Mouse (Mus musculus): Measurements from ENCODE around the gene Bmp8b.
A peak's percentile ranks its signal among the peaks of the same experiment; 100 is the strongest.
"Not testable (repeated sequence)": the region's sequence is repeated elsewhere in the genome, so short reads cannot be mapped to it uniquely, and the experiment has no call there.

Bmp8b gene

DNA sequence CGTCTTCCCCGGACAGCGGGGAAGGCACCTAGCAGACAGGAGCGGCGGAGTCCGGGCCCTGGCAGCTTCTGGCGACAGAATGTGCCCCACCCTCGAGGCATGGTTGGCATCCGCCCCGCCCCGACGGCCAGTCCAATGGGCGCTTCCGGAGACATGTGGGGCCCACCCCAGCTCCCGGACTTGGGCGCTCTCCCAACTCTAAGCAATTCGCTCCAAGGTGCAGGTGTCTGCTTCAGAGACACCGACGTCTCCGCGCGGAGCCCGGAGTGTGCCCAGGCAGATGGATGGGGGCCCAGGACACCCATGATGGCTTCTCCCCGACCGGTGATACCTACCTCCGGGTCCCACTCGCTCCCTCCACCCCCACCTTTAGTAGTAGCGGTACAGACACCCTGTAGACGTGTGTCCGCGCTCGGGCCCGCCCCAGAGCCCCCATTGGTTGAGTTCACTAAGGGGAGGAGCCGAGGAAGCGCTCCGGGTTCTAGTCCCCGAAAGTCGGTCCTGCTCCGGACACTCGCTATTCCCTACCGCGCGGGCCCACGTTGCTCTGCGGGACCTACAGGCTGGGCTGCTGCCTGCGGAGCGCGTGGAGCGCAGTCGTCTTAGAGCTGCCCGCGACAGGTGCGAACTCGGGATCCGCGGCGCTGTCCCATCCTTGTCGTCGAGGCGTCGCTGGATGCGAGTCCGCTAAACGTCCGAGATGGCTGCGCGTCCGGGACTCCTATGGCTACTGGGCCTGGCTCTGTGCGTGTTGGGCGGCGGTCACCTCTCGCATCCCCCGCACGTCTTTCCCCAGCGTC lies at the start of gene Bmp8b:
Bmp8b (plus strand) TSS at position 515 of the 800 bp plus-strand sequence.
- DNase-seq (ENCODE audit: low read depth) = no peak

DNA sequence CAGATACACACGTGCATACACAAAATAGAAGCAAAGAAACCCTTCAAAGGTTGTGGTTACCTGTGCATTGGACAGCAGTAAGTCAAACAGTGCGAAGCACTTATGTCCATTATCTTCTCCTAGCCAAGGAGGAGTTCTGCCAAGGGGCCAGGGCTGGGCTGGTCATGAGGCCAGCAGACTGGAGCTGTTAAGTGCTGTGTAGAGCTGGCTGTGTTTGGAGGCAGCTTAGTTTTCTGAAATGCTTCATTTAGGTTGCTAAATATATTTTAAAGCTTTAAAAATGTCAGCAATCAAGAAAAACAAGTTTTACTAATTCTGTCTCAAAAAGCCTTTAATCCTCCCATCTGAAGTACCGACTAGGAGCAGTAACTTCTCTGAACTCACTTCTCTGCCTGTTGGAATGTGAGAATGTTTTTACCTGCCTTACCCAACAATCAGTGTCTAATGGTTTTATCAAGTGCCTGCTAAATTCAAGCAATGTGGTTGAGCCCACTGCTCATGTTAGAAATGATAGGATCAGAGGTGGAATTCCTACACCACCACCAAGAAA lies 48.3 kb upstream of the Bmp8b start:
- no peak for DNase-seq (ENCODE audit: low read depth)

DNA sequence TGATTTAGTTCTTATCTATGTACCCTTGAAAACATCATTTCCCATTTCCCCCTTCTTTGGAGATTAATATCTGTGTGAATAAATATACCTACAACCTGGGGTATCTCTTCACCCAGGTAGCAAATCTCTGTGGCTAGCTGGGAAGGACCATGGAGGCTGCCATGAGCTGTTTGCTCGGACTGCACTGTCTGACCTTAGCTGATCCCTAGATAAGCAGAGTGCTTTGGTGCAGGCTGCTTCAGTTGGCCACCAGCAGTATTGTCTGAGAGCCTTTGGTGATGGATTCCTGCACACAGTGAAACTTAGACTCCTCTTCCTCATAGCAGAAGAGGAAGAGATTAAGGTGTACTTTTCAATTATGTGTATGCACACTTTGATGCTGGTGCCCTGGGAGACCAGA lies 47.0 kb upstream of the Bmp8b start:
- no peak for DNase-seq (ENCODE audit: low read depth)

DNA sequence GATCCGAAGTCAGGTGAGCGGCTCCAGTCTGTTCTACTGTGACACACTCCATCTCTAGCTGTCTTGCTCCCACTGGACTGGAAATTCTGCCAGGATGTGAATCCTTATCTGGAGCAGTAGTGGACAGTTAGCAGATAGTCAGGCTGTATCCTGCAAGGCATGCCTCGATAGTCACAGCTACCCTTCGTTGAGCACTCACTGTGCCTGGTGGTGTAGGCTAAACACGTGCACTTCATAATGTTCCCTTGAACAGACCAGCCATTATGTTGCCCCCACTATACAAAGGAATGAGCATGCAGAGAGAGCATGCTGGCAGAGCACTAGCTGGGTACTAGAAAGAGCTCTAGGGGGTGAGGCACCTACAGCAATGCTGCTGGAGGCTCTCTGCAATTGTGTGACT lies 43.2 kb upstream of the Bmp8b start:
- DNase-seq (ENCODE audit: low read depth) = no peak

DNA sequence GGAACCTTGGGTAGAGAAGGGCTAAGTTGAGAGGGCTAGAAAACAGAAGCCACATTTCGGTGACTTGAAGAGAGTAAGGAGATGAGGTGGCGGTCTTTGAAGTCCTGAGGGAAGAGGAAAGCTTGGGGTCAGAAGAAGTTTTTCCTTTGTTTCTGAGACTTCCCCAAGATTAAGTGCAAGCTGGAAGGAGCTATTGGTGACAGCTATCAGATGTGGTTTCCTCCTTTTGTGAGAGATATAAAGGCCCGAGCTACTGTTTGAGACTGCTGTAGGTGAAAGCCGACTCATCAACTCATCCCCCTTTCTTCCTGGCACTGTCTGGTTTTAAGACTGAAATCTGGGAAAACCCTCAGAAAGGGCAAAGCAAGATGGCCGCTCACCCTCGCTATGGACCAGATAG lies 36.3 kb upstream of the Bmp8b start:
- no peak for DNase-seq (ENCODE audit: low read depth)

DNA sequence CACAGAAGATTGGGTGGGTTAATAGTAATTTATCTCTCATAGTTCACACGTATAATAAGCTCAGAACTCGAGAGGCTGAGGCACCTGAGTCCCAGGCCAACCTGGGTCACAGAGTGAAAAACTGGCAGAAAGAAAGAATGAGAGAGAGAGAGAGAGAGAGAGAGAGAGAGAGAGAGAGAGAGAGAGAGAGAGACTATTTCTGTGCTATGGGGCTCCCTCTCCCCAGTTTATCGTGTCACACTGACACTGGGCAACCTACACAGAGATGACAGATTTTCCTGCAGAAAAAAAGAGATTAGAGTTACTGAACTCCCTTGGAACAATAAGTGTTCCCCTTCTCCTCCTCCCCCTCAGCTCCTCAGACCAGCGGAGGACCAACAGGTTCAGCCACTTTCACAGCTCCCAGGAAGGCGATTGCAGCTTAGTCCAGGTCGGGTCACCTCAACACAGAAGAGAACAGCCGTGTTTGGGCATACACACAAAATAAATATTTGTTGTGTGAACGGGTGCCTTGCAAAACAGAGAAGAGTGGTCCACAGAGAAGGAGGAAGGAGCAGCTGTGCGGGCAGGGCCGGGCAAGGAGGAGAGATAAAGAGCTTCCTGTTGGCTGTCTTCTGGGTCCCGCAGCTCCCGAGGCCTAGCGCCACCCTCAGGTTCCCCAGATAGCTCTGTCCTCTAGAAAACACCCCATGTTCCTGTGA lies 33.5 kb upstream of the Bmp8b start:
- no peak for DNase-seq (ENCODE audit: low read depth)

DNA sequence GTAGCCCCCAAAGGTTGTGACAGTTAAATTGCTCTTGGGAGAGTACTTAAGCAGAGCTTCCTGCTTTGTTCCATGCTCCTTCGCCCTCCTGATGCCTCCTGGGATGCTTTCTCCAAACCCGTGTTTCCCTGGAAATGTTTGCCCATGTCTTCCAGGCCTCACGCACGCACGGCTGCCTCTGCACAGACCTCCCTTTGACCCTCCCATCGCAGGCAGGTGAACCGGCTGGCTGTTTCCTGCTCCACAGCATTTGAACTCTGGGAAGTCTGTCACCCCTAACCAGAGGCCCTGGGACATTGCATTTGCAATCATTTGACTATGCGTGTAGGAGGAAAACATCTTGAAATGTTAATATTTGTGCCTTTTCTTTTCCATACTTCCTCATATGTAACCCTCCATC lies 28.0 kb upstream of the Bmp8b start:
- DNase-seq (ENCODE audit: low read depth) = no peak

DNA sequence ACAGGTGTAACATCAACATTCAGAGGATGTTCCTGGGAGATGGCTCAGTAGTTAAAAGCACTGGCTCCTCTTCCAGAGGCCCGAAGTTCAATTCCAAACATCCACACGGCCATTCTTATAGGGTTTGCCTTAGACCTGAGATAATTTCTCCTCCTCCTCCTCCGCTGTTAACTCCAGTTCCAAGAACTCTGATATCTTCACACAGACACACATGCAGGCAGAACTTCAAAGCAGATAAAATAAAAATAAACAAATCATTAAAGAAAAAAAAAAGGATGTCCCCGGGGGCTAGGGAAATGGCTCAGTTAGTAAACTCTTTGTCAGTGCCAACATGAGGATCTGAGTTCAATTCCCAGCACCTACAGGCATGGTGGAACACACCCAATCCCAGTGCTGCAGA lies 26.7 kb upstream of the Bmp8b start:
- DNase-seq (ENCODE audit: low read depth) = no peak

DNA sequence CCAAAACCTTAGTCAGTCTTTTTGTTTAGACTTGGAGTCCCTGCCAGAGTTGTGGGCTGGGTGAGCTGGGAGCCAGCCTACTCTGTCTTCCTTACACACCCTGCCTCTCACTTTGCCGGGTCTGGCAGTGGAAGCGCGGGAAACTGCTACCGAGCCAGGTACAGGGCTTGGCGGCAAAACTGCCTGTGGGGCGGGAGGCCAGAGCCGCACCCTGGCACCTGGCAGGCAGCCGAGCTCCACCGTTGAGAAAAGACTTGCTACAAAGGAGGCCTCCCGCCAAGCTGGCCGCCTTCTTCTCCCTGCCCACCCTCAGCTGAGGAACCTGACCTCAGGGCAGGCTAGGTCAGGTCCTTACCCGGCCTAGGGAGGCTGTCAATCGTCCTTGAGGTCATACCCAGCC lies 24.2 kb upstream of the Bmp8b start:
- peak; percentile 6 for DNase-seq (ENCODE audit: low read depth)

DNA sequence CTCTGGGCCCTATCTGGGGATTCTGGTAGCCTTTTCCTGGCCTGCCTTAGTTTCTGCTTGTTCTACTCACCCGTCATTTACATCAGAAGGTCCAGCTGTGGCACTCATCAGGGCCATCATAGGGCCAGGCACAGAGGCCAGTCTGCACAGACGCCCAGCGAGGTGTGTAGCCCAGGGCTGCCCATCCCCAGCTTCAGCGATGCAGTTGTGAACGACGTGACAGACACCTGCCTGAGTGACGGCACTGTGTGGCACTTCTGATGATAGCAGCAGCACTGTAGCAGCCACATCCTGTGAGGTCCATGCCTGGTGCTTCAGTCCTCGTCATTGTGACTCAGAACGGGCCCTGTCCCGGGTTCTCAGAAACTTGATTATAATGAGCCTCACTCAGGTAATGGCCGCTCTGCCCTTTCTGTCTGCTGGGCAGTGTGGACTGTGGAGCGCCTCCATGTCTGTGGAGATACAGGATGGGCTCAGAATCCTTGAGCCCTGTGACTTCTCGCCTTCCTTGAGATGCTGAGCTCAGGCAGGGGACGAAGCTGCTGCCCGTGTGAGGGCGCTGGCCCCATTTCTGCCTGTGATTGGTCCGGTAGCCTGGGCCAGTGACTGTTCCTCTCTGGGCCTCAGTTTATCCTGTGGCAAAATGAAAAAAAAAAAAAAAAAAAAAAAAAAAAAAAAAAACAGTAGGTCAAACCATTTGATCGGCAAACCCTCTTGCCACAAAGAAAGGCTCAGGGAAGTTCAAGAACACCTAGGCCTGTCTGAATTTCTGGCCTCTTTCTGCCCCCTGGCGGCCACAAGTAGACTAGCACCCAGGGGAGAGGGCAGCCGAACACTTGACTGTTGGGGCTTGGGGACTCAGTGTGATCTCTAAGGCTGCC lies 22.4 kb upstream of the Bmp8b start:
- peak; percentile 23 for DNase-seq (ENCODE audit: low read depth)

DNA sequence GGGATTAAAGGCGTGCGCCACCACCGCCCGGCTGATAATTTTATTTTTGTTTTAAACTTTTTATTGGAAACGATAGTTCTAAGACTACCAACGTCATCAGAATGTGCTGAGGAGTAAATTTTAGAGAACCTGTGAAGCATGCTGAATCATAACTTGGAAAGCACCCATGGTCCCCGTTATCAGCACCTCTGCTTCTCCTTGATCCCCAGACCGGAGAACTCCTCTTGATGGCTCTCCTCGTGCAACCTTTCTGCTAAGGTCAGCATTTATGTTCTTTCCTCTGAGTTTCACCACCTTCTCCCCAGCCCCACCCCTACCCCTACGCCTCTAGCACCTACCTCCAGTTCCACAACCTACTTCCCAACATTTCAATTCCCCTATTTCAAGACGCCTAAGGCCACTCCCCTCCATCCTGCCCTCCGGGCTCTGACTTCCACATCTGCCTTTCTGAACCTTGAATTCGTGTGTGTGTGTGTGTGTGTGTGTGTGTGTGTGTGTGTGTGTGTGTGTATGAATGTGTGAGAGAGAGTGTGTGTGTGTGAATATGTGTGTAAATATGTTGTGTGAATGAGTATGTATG lies 21.6 kb upstream of the Bmp8b start:
- DNase-seq (ENCODE audit: low read depth) = no peak

DNA sequence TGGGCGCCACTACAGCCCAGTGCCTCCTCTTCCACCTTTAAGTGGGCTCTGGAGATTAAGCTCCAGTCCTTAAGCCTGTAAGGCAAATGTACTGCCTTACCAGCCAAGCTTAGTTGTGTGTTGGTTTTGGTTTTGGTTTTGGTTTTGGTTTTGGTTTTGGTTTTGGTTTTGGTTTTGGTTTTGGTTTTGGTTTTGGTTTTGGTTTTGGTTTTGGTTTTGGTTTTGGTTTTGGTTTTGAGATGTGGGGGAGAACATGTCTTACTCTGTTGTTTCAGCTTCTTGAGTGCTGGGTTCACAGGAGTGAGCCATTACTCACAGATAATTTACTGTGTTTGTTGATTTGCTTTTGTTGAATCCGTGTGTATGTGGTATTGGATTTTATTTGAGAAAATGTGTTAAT lies 19.7 kb upstream of the Bmp8b start:
- no peak for DNase-seq (ENCODE audit: low read depth)

DNA sequence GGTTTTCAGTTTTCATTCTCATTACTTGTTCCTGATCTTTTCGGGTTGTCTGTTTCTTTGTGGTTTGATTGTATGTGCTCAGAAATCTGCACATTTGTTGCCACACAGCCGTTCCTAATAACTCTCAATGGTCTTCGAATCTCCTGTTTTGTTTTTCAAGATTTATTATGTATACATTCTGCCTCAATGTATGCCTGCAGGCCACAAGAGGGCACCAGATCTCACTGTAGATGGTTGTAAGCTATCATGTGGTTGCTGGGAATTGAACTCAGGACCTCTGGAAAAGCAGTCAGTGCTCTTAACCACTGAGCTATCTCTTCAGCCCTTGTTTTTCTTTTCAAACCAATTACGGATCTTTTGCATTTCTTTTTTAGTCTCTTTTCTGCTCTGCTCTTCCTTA lies 18.6 kb upstream of the Bmp8b start:
- DNase-seq (ENCODE audit: low read depth) = no peak

DNA sequence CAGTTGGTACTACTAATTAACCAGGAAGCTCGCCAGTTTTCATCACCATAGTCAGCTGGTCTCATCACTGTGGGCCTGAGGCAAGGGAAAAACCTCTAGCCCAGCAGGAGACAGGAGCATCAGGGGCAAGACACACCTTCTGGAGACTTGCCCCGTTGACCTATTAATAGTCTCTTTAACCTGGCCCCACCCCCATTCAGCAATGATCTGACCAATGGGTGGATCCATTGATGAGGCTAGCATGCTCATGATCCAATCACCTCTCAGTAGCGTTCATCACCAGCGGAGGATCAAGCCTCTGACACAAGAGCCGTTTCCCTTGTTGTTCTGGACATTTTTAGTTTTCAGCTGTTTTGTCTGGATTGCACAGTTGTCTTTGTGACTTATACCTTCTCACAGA lies 12.3 kb upstream of the Bmp8b start:
- DNase-seq (ENCODE audit: low read depth) = no peak

DNA sequence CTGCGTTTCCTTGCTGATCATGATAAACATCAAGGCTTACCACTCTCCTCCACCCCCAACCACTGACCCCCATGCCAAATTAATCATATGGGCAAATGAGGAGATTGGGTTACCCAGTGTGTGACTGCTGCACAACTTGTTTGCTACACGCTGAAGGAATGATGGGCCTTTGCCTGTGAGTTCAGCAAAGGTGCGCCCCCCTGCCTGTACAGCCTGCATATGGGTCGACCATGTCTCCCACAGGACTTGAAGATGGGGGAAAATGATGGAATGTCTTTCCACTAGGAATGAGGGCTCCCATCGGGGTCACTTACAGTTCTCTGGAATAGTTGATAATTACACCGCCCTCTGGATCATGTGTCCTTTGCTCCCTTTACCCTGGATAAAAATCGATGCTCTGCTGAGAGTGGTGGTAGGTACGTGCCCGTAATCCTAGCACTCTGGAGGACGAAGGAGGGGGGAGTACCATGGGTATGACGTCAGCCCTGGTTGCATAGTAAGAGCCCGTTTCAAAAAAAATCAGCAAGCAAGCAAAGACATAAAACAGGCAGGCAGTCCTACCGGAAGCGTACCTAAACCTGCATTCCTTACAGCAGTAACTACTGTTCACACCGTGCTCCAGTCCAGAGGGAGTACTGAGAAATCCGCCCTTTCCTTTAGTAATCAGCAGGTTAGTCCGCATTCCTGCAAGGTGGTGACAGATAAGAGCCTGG lies 11.7 kb upstream of the Bmp8b start:
- DNase-seq (ENCODE audit: low read depth) = no peak

DNA sequence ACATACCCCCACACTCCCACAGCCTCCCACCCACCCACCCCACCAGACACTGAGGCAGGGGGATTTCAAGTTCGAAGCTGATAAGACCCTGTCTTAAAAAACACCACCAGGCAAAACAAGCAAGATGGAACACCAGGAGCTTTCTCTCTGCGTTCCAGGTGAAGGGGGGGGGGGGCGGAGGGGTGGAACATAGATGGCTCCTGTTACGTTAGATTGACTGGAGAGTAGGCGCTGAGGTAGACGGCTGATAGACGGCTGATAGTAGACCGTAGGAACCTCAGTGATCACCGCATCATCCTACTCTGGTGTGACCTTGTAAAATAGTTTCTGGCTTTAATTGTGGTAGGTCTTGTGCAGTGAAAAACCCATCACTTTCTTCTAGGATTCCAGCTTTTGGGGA lies 11.1 kb upstream of the Bmp8b start:
- DNase-seq (ENCODE audit: low read depth) = no peak

DNA sequence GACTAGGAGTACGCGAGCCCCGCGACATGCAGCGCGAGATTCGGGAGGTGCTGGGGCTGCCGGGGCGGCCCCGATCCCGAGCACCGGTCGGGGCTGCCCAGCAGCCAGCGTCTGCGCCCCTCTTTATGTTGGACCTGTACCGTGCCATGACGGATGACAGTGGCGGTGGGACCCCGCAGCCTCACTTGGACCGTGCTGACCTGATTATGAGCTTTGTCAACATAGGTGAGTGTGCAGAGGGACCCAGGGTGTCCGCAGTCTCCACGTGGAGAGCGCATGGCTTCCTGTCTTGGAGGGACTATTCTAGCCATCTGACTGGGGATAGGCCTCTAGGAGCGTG lies 456 bp downstream of the Bmp8b start:
- no peak for DNase-seq (ENCODE audit: low read depth)

DNA sequence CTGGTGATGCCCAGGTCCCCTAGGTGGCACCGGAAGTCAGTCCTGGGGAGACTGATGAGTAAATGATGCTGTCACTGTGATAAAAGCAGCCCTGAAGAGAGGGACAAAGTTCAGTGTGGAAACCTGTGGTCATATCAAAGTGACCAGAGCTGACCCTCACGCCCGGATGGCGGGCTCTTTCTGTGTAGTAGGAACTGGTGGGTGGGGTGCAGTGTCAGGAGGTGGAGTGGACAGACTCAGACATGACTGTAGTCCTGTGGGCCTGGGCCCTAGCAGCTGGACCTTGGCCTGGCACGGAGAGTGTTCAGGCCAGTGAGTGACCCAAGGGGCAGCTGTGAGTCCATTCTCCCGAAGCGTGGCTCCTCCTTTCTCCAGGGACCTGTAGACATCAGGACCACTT lies 964 bp downstream of the Bmp8b start:
- not testable (repeated sequence) for DNase-seq (ENCODE audit: low read depth)

DNA sequence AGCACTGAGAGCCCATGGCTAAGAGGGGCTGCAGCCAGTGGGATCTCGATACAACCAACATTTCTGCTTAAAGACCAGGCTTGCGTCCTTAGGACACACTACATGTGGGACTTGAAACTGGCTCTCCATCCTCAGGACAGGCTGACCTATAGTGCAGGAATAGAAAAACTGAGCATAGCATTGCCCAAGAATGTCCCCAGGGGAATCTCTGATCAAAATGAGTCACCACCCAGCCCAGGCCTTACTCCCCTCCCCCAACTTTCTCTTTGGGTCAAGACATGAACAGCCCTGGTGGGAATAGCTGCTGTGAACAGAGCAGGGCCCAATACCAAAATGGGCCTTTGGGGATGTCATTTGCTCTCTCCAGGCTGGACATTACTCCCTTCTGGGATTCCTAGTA lies 1.9 kb downstream of the Bmp8b start:
- no peak for DNase-seq (ENCODE audit: low read depth)

DNA sequence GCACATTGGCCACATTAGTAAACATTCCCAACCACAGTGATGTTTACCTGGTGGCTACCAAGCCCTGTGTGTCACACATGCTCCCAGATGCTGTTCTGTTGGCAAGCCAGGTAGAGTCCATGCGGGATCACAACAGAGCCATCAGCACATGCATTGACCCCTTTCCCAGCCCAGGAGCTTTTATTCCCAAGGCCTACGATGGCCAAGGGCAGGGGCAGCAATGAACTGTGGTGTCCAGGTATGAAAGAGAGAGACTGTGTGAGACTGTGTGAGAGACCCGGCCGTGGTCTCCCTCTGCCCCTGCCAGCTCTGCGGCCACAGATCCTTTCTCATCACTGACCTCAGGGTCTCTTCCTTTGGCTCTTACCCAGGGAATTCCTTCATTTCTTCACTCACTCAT lies 3.1 kb downstream of the Bmp8b start:
- DNase-seq (ENCODE audit: low read depth) = no peak

DNA sequence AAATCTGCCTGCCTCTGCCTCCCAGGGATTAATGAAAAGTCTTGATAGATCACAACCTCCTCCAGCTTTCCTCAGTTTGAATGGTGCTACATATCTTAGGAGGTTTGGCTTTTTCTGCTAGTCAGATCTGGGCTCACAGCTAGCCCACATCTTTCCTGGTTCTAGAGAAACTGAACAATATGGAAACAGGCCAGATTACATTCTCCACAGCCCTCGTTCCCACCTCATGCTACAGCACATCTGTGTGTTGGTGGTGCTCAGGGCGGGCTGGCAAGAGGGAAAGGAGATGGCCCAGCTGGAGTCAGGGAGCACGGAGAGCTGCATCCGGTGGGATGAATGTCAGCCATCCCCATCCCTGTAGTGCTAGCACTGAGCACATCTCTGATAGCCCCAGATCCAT lies 5.8 kb downstream of the Bmp8b start:
- no peak for DNase-seq (ENCODE audit: low read depth)

All from fibroblast of lung, adult 2 months (primary cell).